Mouse (Mus musculus): Measurements from ENCODE around the gene Gtpbp10. TPM values are rescaled to one million over a fixed set of nuclear protein-coding genes. Genes with fewer than 3 reads are reported as not detected.

The Gtpbp10 gene
- polyA plus RNA-seq, 1 experiment, result 17.9 TPM

- no peak for DNase-seq (ENCODE audit: low read depth)
- no peak for TF ChIP-seq POLR2A (IDR thresholded peaks at IDR 0.05; ENCODE audit: borderline replicate concordance, extremely low read depth, insufficient read depth, insufficient read length, poor library complexity, severe bottlenecking)
These were observed 64.3 kb downstream of the Gtpbp10 start for GRCm38 (mm10) chr5:5495042-5495441.

GRCm38 (mm10) chr5:5494269-5495005, 64.9 kb downstream of the Gtpbp10 start:
- DNase-seq (ENCODE audit: low read depth), result peak; percentile 86
- TF ChIP-seq CTCF (IDR thresholded peaks at IDR 0.05; ENCODE audit: borderline replicate concordance, extremely low read depth, insufficient read depth, insufficient read length), result peak; percentile 76; the same call in 1 of the 2 replicates
- no peak for TF ChIP-seq POLR2A (IDR thresholded peaks at IDR 0.05; ENCODE audit: borderline replicate concordance, extremely low read depth, insufficient read depth, insufficient read length, poor library complexity, severe bottlenecking)

- no peak for DNase-seq (ENCODE audit: low read depth)
- no peak for TF ChIP-seq CTCF (IDR thresholded peaks at IDR 0.05; ENCODE audit: borderline replicate concordance, extremely low read depth, insufficient read depth, insufficient read length)
- TF ChIP-seq POLR2A (IDR thresholded peaks at IDR 0.05; ENCODE audit: borderline replicate concordance, extremely low read depth, insufficient read depth, insufficient read length, poor library complexity, severe bottlenecking), result no peak
These were observed 67.2 kb downstream of the Gtpbp10 start for GRCm38 (mm10) chr5:5492163-5492562.

Other genes starting within 250 kb of the Gtpbp10 start
- gene Cdk14, start 139.2 kb downstream of the Gtpbp10 start, polyA plus RNA-seq (2012; rRNA removed), result 19.2 and 33.3 TPM in 2 replicates
- 0.39 TPM in 1 of 2 replicates, not detected in the other for gene 1700015F17Rik, start 80.4 kb downstream of the Gtpbp10 start, polyA plus RNA-seq (2012; rRNA removed)
- gene Cldn12, start 44.6 kb downstream of the Gtpbp10 start, polyA plus RNA-seq (2012; rRNA removed), result 22.4 and 23.8 TPM in 2 replicates
- 6.3 and 6.8 TPM in 2 replicates for gene Gm8773, start 14.3 kb upstream of the Gtpbp10 start, polyA plus RNA-seq (2012; rRNA removed)
- 9.2 and 9.9 TPM in 2 replicates for gene Cfap69, start 104.7 kb upstream of the Gtpbp10 start, polyA plus RNA-seq (2012; rRNA removed)
- 2.4 and 3.5 TPM in 2 replicates for gene Steap2, start 135.0 kb upstream of the Gtpbp10 start, polyA plus RNA-seq (2012; rRNA removed)
- 0.82 and 0.91 TPM in 2 replicates for gene Steap1, start 189.8 kb upstream of the Gtpbp10 start, polyA plus RNA-seq (2012; rRNA removed)